Mouse (Mus musculus) liver, embryonic 14.5 days (tissue): ENCODE measurements around the gene Gm21865.
"Not testable (repeated sequence)": the region's sequence is repeated elsewhere in the genome, so short reads cannot be mapped to it uniquely, and the experiment has no call there.

Experiments used
- CTCF ChIP-seq: IDR thresholded peaks from 2 replicates; pipeline ENCODE4 v1.5.1; 2016; ENCODE audit warnings: antibody characterized with exemption, low read depth, control low read depth
- EP300 ChIP-seq: IDR thresholded peaks from 2 replicates; pipeline ENCODE4 v1.6.1; 2016; ENCODE audit warnings: antibody characterized with exemption, low read depth

DNA sequence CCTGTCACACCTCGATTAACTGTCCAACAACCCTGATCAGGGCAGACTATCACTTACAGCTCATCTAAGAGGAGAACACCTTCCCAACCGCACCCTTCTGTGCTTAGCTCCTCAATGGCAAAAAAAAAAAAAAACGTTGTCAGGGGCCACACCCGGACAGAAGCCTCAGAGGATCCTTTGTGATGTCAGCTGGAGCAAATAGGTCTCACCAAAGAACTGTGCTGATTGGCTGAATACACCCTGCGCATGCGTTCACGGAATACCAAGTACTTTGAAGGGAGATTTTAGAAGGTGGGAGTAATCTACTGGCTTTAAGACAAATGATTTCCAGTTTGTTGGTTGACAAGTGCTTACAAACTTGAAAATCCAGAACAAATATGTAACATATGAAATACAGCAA, at the start of gene Gm21865:
- TF ChIP-seq EP300, CTCF: not testable (repeated sequence)
